In genomic region chr7:125638870-125639386, GRCm38 (mm10) we compare ENCODE assay signal across 8 mouse cellular contexts. TPM values are rescaled to one million over a fixed set of nuclear protein-coding genes. Genes with fewer than 3 reads are reported as not detected.
DNase-seq lines count a peak whose midpoint lies in the region; ATAC-seq and TF ChIP-seq lines count a peak whose summit lies in the region.

No protein-coding gene starts in this region.

- ATAC-seq in forebrain, embryonic 11.5 days (replicated peaks; ENCODE audit: low FRiP score): peak; percentile 60
- ATAC-seq in hindbrain, embryonic 14.5 days (ENCODE audit: low FRiP score): peak; percentile 64; the same call in 1 of the 2 replicates

- no peak overlapping the region for H3K27ac ChIP-seq in MEL (ENCODE audit: control insufficient read depth, low read depth, low read length)
- H3K27ac ChIP-seq in forebrain, embryonic 11.5 days (ENCODE audit: low read depth, low read length): no peak overlapping the region
- H3K27ac ChIP-seq in hindbrain, embryonic 14.5 days: peak overlapping the region; percentile 62

- TF ChIP-seq EP300 in MEL (IDR thresholded peaks at IDR 0.05; ENCODE audit: low read depth in 1 of 2, low read length in 2 of 2): no peak

- no peaks in the 10 kb centered on the region; a peak in 1 of 4 replicates for H3K36me3 ChIP-seq in MEL (ENCODE audit: control insufficient read depth in 1 of 2, insufficient read depth in 2 of 2, low read length in 2 of 2)
- H3K36me3 ChIP-seq in forebrain, embryonic 11.5 days (ENCODE audit: control insufficient read depth, insufficient read depth, low read length): peaks cover 11% of the 10 kb centered on the region
- H3K36me3 ChIP-seq in hindbrain, embryonic 14.5 days (replicated peaks; ENCODE audit: control insufficient read depth, insufficient read depth): peaks cover 44% of the 10 kb centered on the region

- DNase-seq in MEL (ENCODE audit: low read depth, low spot score): peak; percentile 62
- DNase-seq in c-Kit-positive CD71-negative TER-119-negative erythroid progenitor cells, embryonic 14.5 days (ENCODE audit: low read depth): peak; percentile 59
- peak; percentile 79 for DNase-seq in forebrain, embryonic 11.5 days (ENCODE audit: low spot score)
- peak; percentile 76 for DNase-seq in hindbrain, embryonic 14.5 days (ENCODE audit: low spot score)
- peak; percentile 73 to 84 for DNase-seq in layer of hippocampus, postnatal 14 days (ENCODE audit: low spot score in 2 of 2)
- DNase-seq in lung, postnatal 14 days: peak; percentile 75
- peak; percentile 77 for DNase-seq in retina, embryonic 14.5 days (ENCODE audit: low spot score)
- DNase-seq in thymus, postnatal 25 days: peak; percentile 89

- peak; percentile 95 for TF ChIP-seq RAD21 in MEL (IDR thresholded peaks at IDR 0.05; ENCODE audit: low read depth, low read length)

- H3K4me3 ChIP-seq in MEL (ENCODE audit: control insufficient read depth in 1 of 2, insufficient read depth in 1 of 2, low read depth in 2 of 2, low read length in 2 of 2): no peak overlapping the region
- no peak overlapping the region for H3K4me3 ChIP-seq in forebrain, embryonic 11.5 days (ENCODE audit: low read depth, low read length)
- no peak overlapping the region for H3K4me3 ChIP-seq in hindbrain, embryonic 14.5 days (replicated peaks; ENCODE audit: low read length)

- no peak for TF ChIP-seq POLR2A in MEL (IDR thresholded peaks at IDR 0.05; ENCODE audit: control insufficient read depth in 1 of 2, insufficient read depth in 1 of 2, low read depth in 1 of 2, low read length in 2 of 2, poor library complexity in 1 of 2)

- peak; percentile 91 to 93 (median 92) for TF ChIP-seq CTCF in MEL (IDR thresholded peaks at IDR 0.05 in 2 of 3, conservative IDR thresholded peaks at IDR 0.05 in 1 of 3; ENCODE audit: control insufficient read depth in 1 of 3, insufficient read depth in 1 of 3, low read depth in 2 of 3, low read length in 3 of 3, poor library complexity in 1 of 3, severe bottlenecking in 1 of 3)

- H3K4me2 ChIP-seq in forebrain, embryonic 11.5 days (ENCODE audit: low read depth, low read length, severe bottlenecking): no peak overlapping the region
- no peak overlapping the region for H3K4me2 ChIP-seq in hindbrain, embryonic 14.5 days (replicated peaks)

- no peak overlapping the region for H3K9ac ChIP-seq in MEL (ENCODE audit: control insufficient read depth, low read depth, low read length, poor library complexity, severe bottlenecking)
- 0 out of 2 replicates have a peak overlapping the region, but pooled peaks have one; percentile 2 for H3K9ac ChIP-seq in forebrain, embryonic 11.5 days (ENCODE audit: low read length)
- H3K9ac ChIP-seq in hindbrain, embryonic 14.5 days: peak overlapping the region; percentile 32; the same call in 1 of the 2 replicates

- H3K27me3 ChIP-seq in MEL (ENCODE audit: control insufficient read depth in 1 of 2, insufficient read depth in 2 of 2, low read length in 2 of 2): no peaks in the 10 kb centered on the region
- no peaks in the 10 kb centered on the region for H3K27me3 ChIP-seq in forebrain, embryonic 11.5 days (ENCODE audit: control insufficient read depth, insufficient read depth, low read length)
- no peaks in the 10 kb centered on the region for H3K27me3 ChIP-seq in hindbrain, embryonic 14.5 days (ENCODE audit: control insufficient read depth, insufficient read depth, low read length)

- H3K79me2 ChIP-seq in MEL (ENCODE audit: control insufficient read depth, insufficient read depth, low read length, poor library complexity): no peaks in the 10 kb centered on the region

- H3K4me1 ChIP-seq in MEL (ENCODE audit: control insufficient read depth in 1 of 2, insufficient read depth in 2 of 2, low read length in 2 of 2): 0 out of 4 replicates have a peak, but pooled peaks cover 0 to 4% of the 10 kb centered on the region in 2 experiments
- H3K4me1 ChIP-seq in forebrain, embryonic 11.5 days (replicated peaks; ENCODE audit: control insufficient read depth, insufficient read depth, low read length): no peaks in the 10 kb centered on the region
- H3K4me1 ChIP-seq in hindbrain, embryonic 14.5 days (replicated peaks; ENCODE audit: control insufficient read depth, insufficient read depth, low read length): peaks cover 9% of the 10 kb centered on the region; the same call in 1 of the 2 replicates

- WGBS in forebrain, embryonic 11.5 days: 44% methylated on average over 9 of the region's 9 CpGs
- 30% methylated on average over 9 of the region's 9 CpGs for WGBS in hindbrain, embryonic 14.5 days

- no peaks in the 10 kb centered on the region for H3K9me3 ChIP-seq in MEL (replicated peaks; ENCODE audit: insufficient read depth, low read length)
- no peaks in the 10 kb centered on the region for H3K9me3 ChIP-seq in forebrain, embryonic 11.5 days (ENCODE audit: control insufficient read depth, low read length)
- no peaks in the 10 kb centered on the region for H3K9me3 ChIP-seq in hindbrain, embryonic 14.5 days (ENCODE audit: control insufficient read depth, low read length)

TF ChIP-seq in MEL, 35 proteins besides CTCF, POLR2A, EP300 and RAD21:
- no peak for TF ChIP-seq ZMIZ1 (IDR thresholded peaks at IDR 0.05; ENCODE audit: low read depth, low read length)
- peak; percentile 83 for TF ChIP-seq ZC3H11A (IDR thresholded peaks at IDR 0.05; ENCODE audit: low read depth, low read length)
- peak; percentile 92 for TF ChIP-seq SMC3 (IDR thresholded peaks at IDR 0.05; ENCODE audit: low read depth, low read length)

RNA-seq across cellular contexts. Expression of gene Il21r, which starts 35.7 kb away (rescaled TPM):
- total RNA-seq in MEL (2012; rRNA removed): not detected in 2 replicates
- polyA plus RNA-seq in MEL (2012; ENCODE audit: insufficient read depth in 1 of 2, insufficient read length in 2 of 2, low read depth in 1 of 2, low replicate concordance in 2 of 2, missing spikeins in 1 of 2): under 1 TPM in 1 of 2 experiments, not detected in 1; 0.06 TPM
- 0.20 and 0.36 TPM in 2 replicates for polyA plus RNA-seq in forebrain, embryonic 11.5 days (2014; fragmentation: Nextera tagmentation; extraction: Ambion mirVana)
- 0.40 and 0.50 TPM in 2 replicates for polyA plus RNA-seq in hindbrain, embryonic 14.5 days (2014; fragmentation: Nextera tagmentation; extraction: Ambion mirVana)
- 1 to 10 TPM in 1 of 2 experiments, under 1 TPM in 1; 0.93 to 1.1 TPM for total RNA-seq in layer of hippocampus, postnatal 14 days (2021)
